Mouse (Mus musculus) MEL (cell line): ENCODE data around the gene Calcb.

Experiments
- CTCF ChIP-seq, 3 experiments: IDR thresholded peaks in 2 of 3; conservative IDR thresholded peaks in 1 of 3; 2 replicates each; pipeline ENCODE4 v1.5.1; 2011 to 2012; ENCODE audit warnings: low read length in 3 of 3, low read depth in 2 of 3, mild to moderate bottlenecking in 2 of 3, improper control_type of control experiment in 1 of 3, inconsistent platforms in 1 of 3, mixed read lengths in 1 of 3, moderate library complexity in 1 of 3; ENCODE audit not compliant: control insufficient read depth in 1 of 3, insufficient read depth in 1 of 3, poor library complexity in 1 of 3, severe bottlenecking in 1 of 3
- E2F4 ChIP-seq: IDR thresholded peaks from 2 replicates; pipeline ENCODE4 v1.6.1; 2011; ENCODE audit warnings: low read depth, low read length, improper control_type of control experiment, borderline replicate concordance
- EP300 ChIP-seq, 2 experiments: IDR thresholded peaks; 2 replicates each; pipeline ENCODE4 v1.6.1; 2011; ENCODE audit warnings: improper control_type of control experiment in 2 of 2, low read length in 2 of 2, low read depth in 1 of 2, mild to moderate bottlenecking in 1 of 2
- ETS1 ChIP-seq: IDR thresholded peaks from 2 replicates; pipeline ENCODE4 v1.6.1; 2012; ENCODE audit warnings: low read depth, mild to moderate bottlenecking, inconsistent platforms, low read length, improper control_type of control experiment, moderate library complexity
- HCFC1 ChIP-seq: IDR thresholded peaks from 2 replicates; pipeline ENCODE4 v1.6.1; 2012; ENCODE audit warnings: low read depth, mild to moderate bottlenecking, inconsistent platforms, low read length, improper control_type of control experiment, moderate library complexity
- JUND ChIP-seq: IDR thresholded peaks from 2 replicates; pipeline ENCODE4 v1.6.1; 2011; ENCODE audit warnings: low read depth, mild to moderate bottlenecking, improper control_type of control experiment, low read length
- MAFK ChIP-seq: IDR thresholded peaks from 2 replicates; pipeline ENCODE4 v1.6.1; 2011; ENCODE audit warnings: low read depth, mild to moderate bottlenecking, low read length, improper control_type of control experiment, borderline replicate concordance
- POLR2A ChIP-seq, 2 experiments: IDR thresholded peaks; 2 replicates each; pipeline ENCODE4 v1.6.1; 2011 to 2012; ENCODE audit warnings: low read length in 2 of 2, mild to moderate bottlenecking in 2 of 2, control low read depth in 1 of 2, improper control_type of control experiment in 1 of 2, low read depth in 1 of 2, moderate library complexity in 1 of 2; ENCODE audit not compliant: control insufficient read depth in 1 of 2, insufficient read depth in 1 of 2, poor library complexity in 1 of 2
- POLR2AphosphoS2 ChIP-seq: IDR thresholded peaks from 2 replicates; pipeline ENCODE4 v1.6.1; 2011; ENCODE audit warnings: low read length, improper control_type of control experiment
- SIN3A ChIP-seq: IDR thresholded peaks from 2 replicates; pipeline ENCODE4 v1.6.1; 2012; ENCODE audit warnings: low read length, improper control_type of control experiment, inconsistent platforms
- USF1 ChIP-seq: IDR thresholded peaks from 2 replicates; pipeline ENCODE4 v1.6.1; 2014; ENCODE audit warnings: low read depth, mild to moderate bottlenecking, inconsistent platforms, low read length, improper control_type of control experiment, moderate library complexity

DNA sequence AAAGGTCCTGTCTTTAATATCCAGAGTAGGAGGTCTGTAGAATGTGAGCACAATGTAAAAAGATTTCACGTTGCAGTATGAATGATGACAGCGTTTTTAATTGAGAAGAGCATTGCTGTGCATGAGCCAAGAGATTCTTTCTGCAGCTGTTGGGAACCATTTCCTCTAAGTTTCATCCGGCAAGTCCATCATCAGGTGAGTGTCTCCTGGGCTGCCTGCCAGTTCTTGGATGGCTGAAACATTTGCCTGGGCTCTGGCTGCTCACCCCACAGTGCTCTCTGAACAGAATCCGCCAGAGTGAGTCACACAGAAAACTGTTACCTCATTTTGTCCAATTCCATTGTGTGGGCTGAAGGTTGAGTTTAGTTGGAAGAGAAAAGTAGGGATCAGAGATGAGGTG, 11.7 kb upstream of the Calcb start:
- TF ChIP-seq ETS1 (no peak), E2F4 (no peak), HCFC1 (no peak), SIN3A (no peak), MAFK (no peak), POLR2A (IDR thresholded peaks at IDR 0.05; ENCODE audit: control insufficient read depth in 1 of 2, insufficient read depth in 1 of 2, low read depth in 1 of 2, low read length in 2 of 2, poor library complexity in 1 of 2) (no peak), CTCF (IDR thresholded peaks at IDR 0.05 in 2 of 3, conservative IDR thresholded peaks at IDR 0.05 in 1 of 3; ENCODE audit: control insufficient read depth in 1 of 3, insufficient read depth in 1 of 3, low read depth in 2 of 3, low read length in 3 of 3, poor library complexity in 1 of 3, severe bottlenecking in 1 of 3) (no peak), POLR2AphosphoS2 (no peak), USF1 (no peak), EP300 (IDR thresholded peaks at IDR 0.05; ENCODE audit: low read depth in 1 of 2, low read length in 2 of 2) (no peak), JUND (no peak)
